Mouse (Mus musculus): ENCODE measurements around the gene Ppip5k1. TPM values are rescaled to one million over a fixed set of nuclear protein-coding genes. Genes with fewer than 3 reads are reported as not detected.
A peak's percentile ranks its signal among the peaks of the same experiment; 100 is the strongest.

Ppip5k1 gene
- total and polyA plus RNA-seq, 3 experiments = 44.3 to 93.6 (median 85.1) TPM

DNA sequence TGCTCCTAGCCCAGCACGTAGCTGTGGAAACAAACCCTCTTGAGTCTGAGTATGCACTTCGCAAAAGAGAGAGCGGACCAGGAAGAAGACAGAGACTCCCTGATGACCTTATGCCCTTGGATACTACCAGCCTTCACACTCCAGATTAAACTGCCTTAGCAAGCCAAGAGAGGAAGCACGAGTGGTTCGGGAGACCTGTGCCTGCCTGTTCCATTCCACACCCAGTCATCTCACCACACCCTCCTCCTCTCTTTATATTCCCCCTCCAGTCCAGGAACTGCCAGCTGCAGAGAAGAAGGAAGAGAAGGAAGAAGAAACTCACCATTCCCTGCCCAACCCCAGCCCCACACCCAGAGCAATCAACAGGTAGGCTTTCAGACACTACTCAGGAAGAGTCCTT, 2.3 kb upstream of the Ppip5k1 start, which contains the start of gene Ckmt1:
TSS of gene Ckmt1 (plus strand) at position 221 of the 400 bp plus-strand sequence.
- Histone ChIP-seq H3K27ac (no peak within 1 kb of the TSS), H3K9ac (ENCODE audit: low read depth, low read length) (no peak within 1 kb of the TSS), H3K27me3 (ENCODE audit: control insufficient read depth, insufficient read depth, low read length) (peaks cover 10% of the 10 kb centered on the region), H3K4me1 (ENCODE audit: control insufficient read depth, insufficient read depth, low read length) (no peaks in the 10 kb centered on the region; the same call in none of the 2 replicates), H3K79me2 (replicated peaks; ENCODE audit: control insufficient read depth, insufficient read depth, low read length) (no peaks in the 10 kb centered on the region), H3K4me3 (no peak within 1 kb of the TSS), H3K36me3 (ENCODE audit: control insufficient read depth, insufficient read depth, low read length) (no peaks in the 10 kb centered on the region)
- no peak for DNase-seq
- no peak for TF ChIP-seq EP300 (IDR thresholded peaks at IDR 0.05; ENCODE audit: insufficient read depth, low read depth, low read length)
- no peak for TF ChIP-seq POLR2A (IDR thresholded peaks at IDR 0.05; ENCODE audit: insufficient read depth, low read depth, low read length)
- no peak for TF ChIP-seq CTCF (IDR thresholded peaks at IDR 0.05)
- 44% methylated on average over 5 of the region's 5 CpGs for WGBS
- intact Hi-C loops (cut with DNase I) = loop anchor here (5.0 kb wide), 2 partner anchors 85 to 170 kb away; partner anchors contain the start of gene Trp53bp1

DNA sequence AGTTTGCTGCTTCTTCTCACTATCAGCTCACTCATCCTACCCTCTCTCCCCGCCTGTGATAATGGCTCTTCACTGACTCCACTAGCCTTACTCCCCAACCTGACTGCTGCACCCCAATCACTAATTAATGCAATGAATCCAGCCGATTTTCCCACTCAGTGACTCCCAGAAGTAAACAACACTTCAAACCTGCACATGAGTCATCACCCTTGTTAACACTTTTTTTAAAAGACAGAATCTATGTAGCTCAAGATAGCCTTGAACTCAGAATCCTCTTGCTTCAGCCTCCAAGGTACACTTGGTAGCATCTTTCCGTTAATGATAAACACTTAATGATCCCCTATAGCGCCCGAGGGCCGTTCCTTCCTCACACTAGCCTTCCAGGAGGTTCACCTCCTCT, 818 bp downstream of the Ppip5k1 start:
- peaks cover 7% of the 10 kb centered on the region for H3K27me3 ChIP-seq (ENCODE audit: control insufficient read depth, insufficient read depth, low read length)
- intact Hi-C loops (cut with DNase I) = loop anchor here (5.0 kb wide), 1 partner anchor 58 kb away; the partner anchor contains the start of genes Catsper2 and Pdia3

DNA sequence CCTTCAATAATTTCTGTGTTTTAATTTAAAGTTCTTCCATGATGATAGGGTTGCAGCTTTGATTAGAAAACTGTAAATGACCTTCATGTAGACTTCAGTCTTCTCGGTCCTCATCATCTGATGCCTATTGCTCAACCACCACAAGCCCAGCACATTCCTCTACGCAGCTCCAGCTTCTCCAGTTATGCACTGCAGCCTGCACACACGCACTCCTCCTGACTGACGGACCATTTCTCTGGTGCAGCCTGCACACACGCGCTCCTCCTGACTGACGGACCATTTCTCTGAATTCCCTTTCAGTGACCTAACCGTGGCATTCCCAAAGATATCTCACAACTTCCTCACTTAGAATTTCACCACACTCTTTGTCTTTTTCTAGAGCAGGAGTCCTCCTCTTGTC, 2.0 kb downstream of the Ppip5k1 start:
- Histone ChIP-seq H3K27me3 (ENCODE audit: control insufficient read depth, insufficient read depth, low read length) (peaks cover 2% of the 10 kb centered on the region; the same call in 1 of the 2 replicates), H3K36me3 (ENCODE audit: control insufficient read depth, insufficient read depth, low read length) (no peaks in the 10 kb centered on the region), H3K9ac (ENCODE audit: low read depth, low read length) (no peak overlapping the region), H3K4me1 (ENCODE audit: control insufficient read depth, insufficient read depth, low read length) (no peaks in the 10 kb centered on the region; the same call in none of the 2 replicates), H3K4me3 (no peak overlapping the region), H3K79me2 (replicated peaks; ENCODE audit: control insufficient read depth, insufficient read depth, low read length) (no peaks in the 10 kb centered on the region), H3K27ac (peak overlapping the region; percentile 36; the same call in 1 of the 2 replicates)
- TF ChIP-seq EP300 (IDR thresholded peaks at IDR 0.05; ENCODE audit: insufficient read depth, low read depth, low read length) (peak; percentile 89), CTCF (IDR thresholded peaks at IDR 0.05) (no peak), POLR2A (IDR thresholded peaks at IDR 0.05; ENCODE audit: insufficient read depth, low read depth, low read length) (peak; percentile 51; the same call in 1 of the 2 replicates)
- intact Hi-C loops (cut with DNase I) = loop anchor here (5.0 kb wide), 1 partner anchor 59 kb away; the partner anchor contains the start of genes Catsper2 and Pdia3
- DNase-seq = peak in 1 of 2 experiments; percentile 45
- 22% methylated on average over 8 of the region's 8 CpGs for WGBS

More for the DNA sequence above, 818 bp downstream of the Ppip5k1 start:
- DNase-seq = no peak
- Histone ChIP-seq H3K27ac (peak overlapping the region; percentile 85), H3K4me1 (ENCODE audit: control insufficient read depth, insufficient read depth, low read length) (no peaks in the 10 kb centered on the region; the same call in none of the 2 replicates), H3K36me3 (ENCODE audit: control insufficient read depth, insufficient read depth, low read length) (no peaks in the 10 kb centered on the region), H3K9ac (ENCODE audit: low read depth, low read length) (peak overlapping the region; percentile 84), H3K4me3 (peak overlapping the region; percentile 62), H3K79me2 (replicated peaks; ENCODE audit: control insufficient read depth, insufficient read depth, low read length) (no peaks in the 10 kb centered on the region)
- WGBS = 2% methylated on average over 6 of the region's 6 CpGs
- TF ChIP-seq POLR2A (IDR thresholded peaks at IDR 0.05; ENCODE audit: insufficient read depth, low read depth, low read length) = no peak
- TF ChIP-seq EP300 (IDR thresholded peaks at IDR 0.05; ENCODE audit: insufficient read depth, low read depth, low read length) = no peak
- no peak for TF ChIP-seq CTCF (IDR thresholded peaks at IDR 0.05)

DNA sequence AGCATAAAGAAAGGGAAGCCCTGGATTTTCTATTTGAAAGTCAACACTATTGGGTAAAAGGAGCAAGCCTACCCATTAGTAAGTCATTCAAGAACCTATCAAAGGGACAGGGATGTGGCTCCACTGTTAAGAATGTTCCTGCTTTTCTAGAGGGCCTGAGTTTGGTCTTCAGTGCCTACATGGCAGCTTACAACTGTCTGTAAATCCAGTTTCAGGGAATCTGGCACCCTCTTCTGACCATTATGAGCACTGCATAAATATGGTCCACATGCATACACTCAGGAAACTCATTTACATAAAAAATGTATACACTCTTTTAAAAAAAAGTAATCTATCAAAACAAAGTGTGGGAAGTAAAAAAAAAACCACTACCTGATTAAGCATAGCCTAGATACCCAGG, 16.1 kb downstream of the Ppip5k1 start:
- TF ChIP-seq POLR2A (IDR thresholded peaks at IDR 0.05; ENCODE audit: insufficient read depth, low read depth, low read length) (no peak), CTCF (IDR thresholded peaks at IDR 0.05) (peak; percentile 52)
- Histone ChIP-seq H3K4me3 (no peak overlapping the region), H3K27ac (no peak overlapping the region), H3K27me3 (ENCODE audit: control insufficient read depth, insufficient read depth, low read length) (no peaks in the 10 kb centered on the region), H3K4me1 (ENCODE audit: control insufficient read depth, insufficient read depth, low read length) (no peaks in the 10 kb centered on the region), H3K79me2 (replicated peaks; ENCODE audit: control insufficient read depth, insufficient read depth, low read length) (no peaks in the 10 kb centered on the region), H3K9ac (ENCODE audit: low read depth, low read length) (no peak overlapping the region), H3K36me3 (ENCODE audit: control insufficient read depth, insufficient read depth, low read length) (no peaks in the 10 kb centered on the region)
- intact Hi-C loops (cut with DNase I) = no loop called here
- no peak for DNase-seq

DNA sequence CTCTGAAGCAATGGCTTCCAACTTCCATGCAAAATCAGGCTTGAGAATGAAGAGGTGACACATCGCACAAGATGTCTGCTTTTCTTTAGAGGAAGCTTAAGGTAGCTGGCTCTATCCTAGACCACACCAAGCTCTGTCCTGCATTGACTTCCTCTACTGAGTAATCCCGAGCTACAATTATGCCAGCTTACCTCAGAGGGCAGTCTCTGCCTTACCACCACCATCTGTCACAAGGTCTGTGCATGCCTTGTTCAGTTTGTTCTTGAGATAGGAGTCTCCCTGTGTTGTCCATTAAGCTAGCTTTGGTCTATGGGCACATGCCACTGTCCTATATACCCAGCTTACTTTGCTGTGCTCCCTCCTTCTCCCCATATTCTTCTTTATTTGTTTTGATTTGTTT, 25.7 kb downstream of the Ppip5k1 start:
- H3K27me3 ChIP-seq (ENCODE audit: control insufficient read depth, insufficient read depth, low read length) = no peaks in the 10 kb centered on the region
- no peak for DNase-seq
- H3K9ac ChIP-seq (ENCODE audit: low read depth, low read length) = no peak overlapping the region
- H3K27ac ChIP-seq = no peak overlapping the region
- WGBS = 85% methylated on average over 2 of the region's 2 CpGs
- H3K79me2 ChIP-seq (replicated peaks; ENCODE audit: control insufficient read depth, insufficient read depth, low read length) = no peaks in the 10 kb centered on the region
- intact Hi-C loops (cut with DNase I) = no loop called here
- TF ChIP-seq POLR2A (IDR thresholded peaks at IDR 0.05; ENCODE audit: insufficient read depth, low read depth, low read length) = no peak
- no peak for TF ChIP-seq EP300 (IDR thresholded peaks at IDR 0.05; ENCODE audit: insufficient read depth, low read depth, low read length)
- TF ChIP-seq CTCF (IDR thresholded peaks at IDR 0.05) = no peak
- no peaks in the 10 kb centered on the region for H3K4me1 ChIP-seq (ENCODE audit: control insufficient read depth, insufficient read depth, low read length)
- H3K4me3 ChIP-seq = no peak overlapping the region
- no peaks in the 10 kb centered on the region for H3K36me3 ChIP-seq (ENCODE audit: control insufficient read depth, insufficient read depth, low read length)

DNA sequence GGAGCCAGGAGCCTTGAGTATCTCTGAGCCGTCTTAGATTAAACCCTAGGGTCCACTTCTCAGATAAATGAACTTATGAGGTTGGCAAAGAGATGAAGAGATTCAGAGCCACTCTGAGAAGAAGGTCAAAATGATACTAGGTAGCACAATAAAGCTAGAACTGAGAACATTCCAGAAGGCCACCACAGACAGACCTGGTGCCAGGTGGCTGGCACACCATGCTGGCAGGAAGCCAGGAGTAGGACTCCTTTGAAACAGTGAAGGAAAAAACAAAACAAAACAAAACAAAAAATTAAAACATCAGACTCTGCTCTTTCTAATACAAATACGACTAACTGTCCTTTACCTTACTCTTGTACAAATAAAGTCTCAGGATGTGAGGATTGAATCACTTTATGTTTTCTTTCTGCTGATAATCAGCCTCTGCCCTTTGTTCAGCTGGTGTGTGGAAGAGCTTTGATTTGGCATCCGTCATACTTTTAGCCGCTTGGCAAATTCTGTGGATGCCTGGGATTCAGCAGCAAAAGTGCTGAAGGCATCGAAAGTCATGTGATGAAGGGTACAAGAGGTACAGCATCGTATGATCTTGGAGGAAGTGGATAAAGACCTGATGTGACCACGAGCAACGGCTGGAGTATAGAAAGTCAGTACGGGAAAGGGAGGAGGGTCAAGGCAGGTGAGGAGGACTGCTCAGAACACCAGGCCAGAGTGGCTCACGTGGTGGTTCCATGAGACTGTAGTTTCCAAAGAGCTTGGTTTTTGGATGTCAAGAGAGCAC, 31.3 kb downstream of the Ppip5k1 start:
- no peaks in the 10 kb centered on the region for H3K4me1 ChIP-seq (ENCODE audit: control insufficient read depth, insufficient read depth, low read length)
- H3K27ac ChIP-seq = no peak overlapping the region
- 53% methylated on average over 10 of the region's 10 CpGs for WGBS
- H3K79me2 ChIP-seq (replicated peaks; ENCODE audit: control insufficient read depth, insufficient read depth, low read length) = no peaks in the 10 kb centered on the region
- no peak overlapping the region for H3K9ac ChIP-seq (ENCODE audit: low read depth, low read length)
- TF ChIP-seq EP300 (IDR thresholded peaks at IDR 0.05; ENCODE audit: insufficient read depth, low read depth, low read length) = no peak
- no peak for TF ChIP-seq CTCF (IDR thresholded peaks at IDR 0.05)
- no peak for TF ChIP-seq POLR2A (IDR thresholded peaks at IDR 0.05; ENCODE audit: insufficient read depth, low read depth, low read length)
- no peaks in the 10 kb centered on the region for H3K36me3 ChIP-seq (ENCODE audit: control insufficient read depth, insufficient read depth, low read length)
- no peak for DNase-seq
- no peak overlapping the region for H3K4me3 ChIP-seq
- intact Hi-C loops (cut with DNase I) = no loop called here
- H3K27me3 ChIP-seq (ENCODE audit: control insufficient read depth, insufficient read depth, low read length) = no peaks in the 10 kb centered on the region
